Mouse (Mus musculus) hindbrain, embryonic 11.5 days (tissue): ENCODE data around the gene Ccr8. TPM values are rescaled to one million over a fixed set of nuclear protein-coding genes. Genes with fewer than 3 reads are reported as not detected.

Experiments used
- ATAC-seq: fragments of 200-750 bp; cut with Nextera tagmentation; 2 replicates; pipeline ENCODE4 v1.8.0; 2017; ENCODE audit warnings: mild to moderate bottlenecking, moderate TSS enrichment, moderate library complexity; ENCODE audit not compliant: low FRiP score
- DNase-seq: peaks from one replicate; pipeline ENCODE4 v3.0.0-alpha.2; 2015; ENCODE audit warnings: low spot score
- H3K27ac ChIP-seq: fragments of 300-500 bp; sonication (generic); 2 replicates; pipeline ENCODE4 v1.5.1; 2014; ENCODE audit warnings: mild to moderate bottlenecking, low read depth, low read length
- H3K27me3 ChIP-seq: fragments of 300-500 bp; sonication (generic); 2 replicates; pipeline ENCODE4 v1.6.1; 2014; ENCODE audit warnings: mild to moderate bottlenecking, low read length, moderate library complexity, mixed read lengths; ENCODE audit not compliant: control insufficient read depth, insufficient read depth
- H3K36me3 ChIP-seq: fragments of 300-500 bp; sonication (generic); 2 replicates; pipeline ENCODE4 v1.6.1; 2014; ENCODE audit warnings: mild to moderate bottlenecking, low read length, moderate library complexity, mixed read lengths; ENCODE audit not compliant: control insufficient read depth, insufficient read depth
- H3K4me1 ChIP-seq: fragments of 300-500 bp; sonication (generic); replicated peaks from 2 replicates; pipeline ENCODE4 v1.6.1; 2014; ENCODE audit warnings: low read length, mixed read lengths; ENCODE audit not compliant: control insufficient read depth, insufficient read depth
- H3K4me2 ChIP-seq: fragments of 300-500 bp; sonication (generic); replicated peaks from 2 replicates; pipeline ENCODE4 v1.6.1; 2014; ENCODE audit warnings: mild to moderate bottlenecking, low read depth, low read length
- H3K4me3 ChIP-seq: fragments of 300-500 bp; sonication (generic); 2 replicates; pipeline ENCODE4 v1.5.1; 2014; ENCODE audit warnings: low read depth, low read length
- H3K9ac ChIP-seq: fragments of 300-500 bp; sonication (generic); 2 replicates; pipeline ENCODE4 v1.6.1; 2014; ENCODE audit warnings: low read depth, low read length
- H3K9me3 ChIP-seq: fragments of 300-500 bp; sonication (generic); 2 replicates; pipeline ENCODE4 v1.6.1; 2016; ENCODE audit warnings: low read length; ENCODE audit not compliant: control insufficient read depth
- WGBS: fragments of 180-500 bp; shearing (Covaris S2); extraction: QIAGEN DNeasy Blood & Tissue Kit; methylation state at CpG from one replicate; pipeline ENCODE4 v1.1.7; 2014; 5-methylcytosine and 5-hydroxymethylcytosine counted together
- polyA plus RNA-seq: library from polyadenylated mRNA; unstranded; fragments of >200 nt; fragmentation: Nextera tagmentation; extraction: Ambion mirVana; gene quantifications from 2 replicates; pipeline ENCODE4 v1.2.1, GENCODE M21; 2014

Ccr8 gene
- polyA plus RNA-seq, result not detected in 2 replicates

DNA sequence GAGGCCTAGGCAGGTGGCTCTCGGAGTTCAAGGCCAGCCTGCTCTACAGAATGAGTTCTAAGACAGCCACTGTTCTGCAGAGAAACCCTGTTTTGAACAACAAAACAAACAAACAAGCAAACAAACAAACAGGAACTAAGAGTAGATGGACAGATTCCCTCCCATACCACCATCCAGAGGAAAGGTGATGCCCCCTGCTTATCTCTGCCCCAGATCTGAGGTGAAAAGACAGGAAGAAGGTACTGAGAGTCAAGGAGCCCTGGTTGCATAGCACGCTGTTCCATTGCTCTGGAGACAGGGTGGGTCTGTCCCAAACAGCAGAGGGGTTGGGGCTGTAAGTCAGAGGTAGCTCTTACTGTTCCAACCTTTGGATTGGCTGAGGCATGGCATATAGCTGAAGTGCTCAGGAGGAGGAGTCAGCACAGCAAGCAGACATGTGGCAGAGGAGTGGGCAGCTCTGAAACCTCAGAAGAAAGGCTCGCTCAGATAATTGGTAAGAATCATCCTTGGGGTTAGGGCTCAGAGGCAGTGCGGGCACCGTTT is at the start of gene Ccr8:
Gene Ccr8 (plus strand): TSS at position 419 of the 543 bp plus-strand sequence.
- Histone ChIP-seq H3K27ac (no peak within 1 kb of the TSS), H3K27me3 (no peaks in the 10 kb centered on the region), H3K9ac (no peak within 1 kb of the TSS), H3K4me1 (no peaks in the 10 kb centered on the region), H3K36me3 (no peaks in the 10 kb centered on the region), H3K4me2 (no peak within 1 kb of the TSS), H3K4me3 (no peak within 1 kb of the TSS), H3K9me3 (no peaks in the 10 kb centered on the region)
- DNase-seq (no peak), ATAC-seq (no peak)
- 81% methylated on average over 5 of the region's 5 CpGs for WGBS

DNA sequence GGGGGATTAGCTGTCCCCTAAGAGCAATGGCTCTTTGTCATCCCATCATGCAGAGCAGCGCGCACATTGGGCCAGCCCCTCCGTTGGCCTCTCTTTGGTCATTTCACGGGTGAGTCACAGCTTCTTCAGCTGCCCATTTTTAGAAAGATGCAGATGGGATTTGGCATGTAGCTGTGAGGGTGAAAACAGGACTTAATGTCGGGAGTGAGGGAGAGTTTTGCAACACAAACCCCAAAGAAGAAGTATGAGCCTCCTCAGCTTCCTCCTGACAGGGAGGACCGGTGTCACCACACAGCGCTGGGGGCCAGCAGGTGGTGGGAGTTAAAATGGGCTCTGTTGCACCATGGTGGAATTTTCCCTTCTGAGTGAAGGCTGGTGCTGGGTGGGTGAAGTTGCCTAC is 48.8 kb upstream of the Ccr8 start:
- Histone ChIP-seq H3K9ac (no peak overlapping the region), H3K27me3 (no peaks in the 10 kb centered on the region), H3K27ac (no peak overlapping the region), H3K4me1 (no peaks in the 10 kb centered on the region), H3K4me2 (no peak overlapping the region), H3K9me3 (no peaks in the 10 kb centered on the region), H3K36me3 (no peaks in the 10 kb centered on the region), H3K4me3 (no peak overlapping the region)
- ATAC-seq (no peak), DNase-seq (no peak)
- WGBS, result 87% methylated on average over 7 of the region's 7 CpGs

DNA sequence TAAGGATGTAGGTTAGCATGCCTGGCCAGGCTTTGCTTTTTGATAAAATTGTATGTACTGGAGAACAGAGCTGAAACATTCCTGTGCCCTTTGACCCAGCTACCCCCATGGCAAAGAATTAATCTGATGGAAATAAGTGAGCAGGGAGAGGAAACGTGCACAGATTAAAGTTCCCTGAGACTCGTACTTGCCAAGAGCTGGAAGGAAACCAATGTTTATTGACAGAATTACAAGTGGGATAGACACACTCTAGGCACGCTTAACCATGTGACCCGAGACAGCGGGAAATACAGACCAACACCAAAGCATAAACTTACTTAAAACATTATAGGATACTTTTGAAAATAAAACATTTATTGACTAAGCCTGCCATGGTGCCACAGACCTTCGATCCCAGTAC is 43.4 kb upstream of the Ccr8 start:
- Histone ChIP-seq H3K27me3 (no peaks in the 10 kb centered on the region), H3K4me2 (no peak overlapping the region), H3K4me1 (no peaks in the 10 kb centered on the region), H3K4me3 (no peak overlapping the region), H3K36me3 (no peaks in the 10 kb centered on the region), H3K9me3 (no peaks in the 10 kb centered on the region), H3K9ac (no peak overlapping the region), H3K27ac (no peak overlapping the region)
- 79% methylated on average over 6 of the region's 6 CpGs for WGBS
- DNase-seq (no peak), ATAC-seq (no peak)

DNA sequence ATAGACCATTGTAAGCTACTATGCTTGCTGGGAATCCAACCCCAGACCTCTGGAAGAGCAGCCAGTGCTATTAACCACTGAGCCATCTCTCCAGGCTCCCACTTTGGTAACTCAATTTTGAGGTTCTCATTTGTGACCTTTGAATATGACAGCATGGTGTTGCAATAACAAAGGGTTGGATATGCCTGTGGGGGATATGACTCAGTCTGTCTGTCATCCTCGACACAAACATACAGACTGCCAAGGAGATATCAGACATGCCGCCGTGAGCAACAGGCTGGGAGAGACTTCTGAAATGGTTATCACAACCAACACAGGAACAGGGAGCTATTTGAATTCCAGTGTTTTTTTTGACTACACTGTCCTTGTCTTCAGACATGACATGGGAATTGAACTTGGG is 42.5 kb upstream of the Ccr8 start:
- ATAC-seq (no peak), DNase-seq (no peak)
- no peaks in the 10 kb centered on the region for H3K27me3 ChIP-seq
- no peaks in the 10 kb centered on the region for H3K9me3 ChIP-seq
- no peak overlapping the region for H3K9ac ChIP-seq
- no peak overlapping the region for H3K27ac ChIP-seq
- 83% methylated on average over 3 of the region's 3 CpGs for WGBS
- no peak overlapping the region for H3K4me2 ChIP-seq
- no peak overlapping the region for H3K4me3 ChIP-seq
- H3K36me3 ChIP-seq, result no peaks in the 10 kb centered on the region
- no peaks in the 10 kb centered on the region for H3K4me1 ChIP-seq

DNA sequence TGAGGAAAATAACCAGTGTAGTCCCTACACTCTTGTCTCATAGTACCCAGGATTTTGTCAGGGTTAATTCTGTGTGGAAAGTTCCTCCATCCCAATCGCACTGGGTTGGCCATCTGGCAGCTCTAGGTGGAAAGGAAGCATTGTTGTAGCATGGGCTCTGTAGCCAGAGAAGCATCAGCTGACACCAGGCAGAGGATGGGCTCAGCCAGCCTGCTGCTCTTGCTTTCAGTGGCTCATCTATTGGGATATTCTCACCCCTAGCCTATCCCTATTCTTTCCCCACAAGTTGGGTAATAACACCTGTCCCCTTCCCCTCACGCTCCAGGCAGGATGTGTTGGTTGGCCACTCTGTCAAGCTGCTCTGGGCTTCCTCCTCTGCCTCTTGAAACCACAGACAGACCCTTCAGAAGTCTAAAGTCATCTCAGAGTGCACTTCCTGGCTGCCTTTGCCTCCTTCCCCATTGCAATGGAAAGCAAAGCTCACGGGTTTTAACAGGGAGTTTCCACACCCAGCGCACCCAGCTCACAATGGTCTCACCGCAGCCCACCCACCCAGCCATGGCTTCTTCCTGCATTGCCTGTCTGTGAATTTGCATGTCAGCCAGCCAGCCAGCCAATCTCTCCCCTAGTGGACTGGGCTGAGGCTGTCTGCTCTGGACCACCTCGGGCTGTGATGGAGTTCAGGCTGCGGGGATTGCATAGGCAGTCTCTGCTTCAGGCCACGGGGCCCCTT is 37.2 kb upstream of the Ccr8 start:
- Histone ChIP-seq H3K36me3 (no peaks in the 10 kb centered on the region), H3K4me3 (no peak overlapping the region), H3K9ac (no peak overlapping the region), H3K4me2 (no peak overlapping the region), H3K4me1 (no peaks in the 10 kb centered on the region), H3K9me3 (no peaks in the 10 kb centered on the region), H3K27me3 (no peaks in the 10 kb centered on the region), H3K27ac (no peak overlapping the region)
- ATAC-seq (no peak), DNase-seq (peak; percentile 40)
- WGBS, result 55% methylated on average over 8 of the region's 8 CpGs

DNA sequence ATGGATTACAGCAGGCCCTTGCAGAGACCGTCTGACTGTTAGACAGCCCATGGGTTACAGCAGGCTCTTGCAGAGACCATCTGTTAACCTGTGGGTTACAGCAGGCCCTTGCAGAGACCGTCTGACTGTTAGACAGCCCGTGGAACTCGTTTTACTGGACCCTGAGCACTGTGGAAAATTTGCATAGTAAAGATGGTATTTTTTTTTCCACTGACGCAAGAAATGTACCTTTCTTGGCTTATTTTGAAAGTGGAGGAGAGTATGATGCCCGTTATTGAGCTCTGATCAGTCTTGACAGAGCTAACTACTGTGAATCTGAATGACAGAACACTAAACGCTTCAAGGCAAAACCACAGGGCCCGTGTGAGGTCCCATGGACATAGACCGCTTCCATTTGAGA is 35.7 kb upstream of the Ccr8 start:
- no peak overlapping the region for H3K27ac ChIP-seq
- ATAC-seq (no peak), DNase-seq (no peak)
- no peaks in the 10 kb centered on the region for H3K36me3 ChIP-seq
- no peak overlapping the region for H3K4me2 ChIP-seq
- no peaks in the 10 kb centered on the region for H3K9me3 ChIP-seq
- H3K4me3 ChIP-seq, result no peak overlapping the region
- no peaks in the 10 kb centered on the region for H3K27me3 ChIP-seq
- H3K9ac ChIP-seq, result no peak overlapping the region
- WGBS, result 84% methylated on average over 9 of the region's 9 CpGs
- H3K4me1 ChIP-seq, result no peaks in the 10 kb centered on the region

DNA sequence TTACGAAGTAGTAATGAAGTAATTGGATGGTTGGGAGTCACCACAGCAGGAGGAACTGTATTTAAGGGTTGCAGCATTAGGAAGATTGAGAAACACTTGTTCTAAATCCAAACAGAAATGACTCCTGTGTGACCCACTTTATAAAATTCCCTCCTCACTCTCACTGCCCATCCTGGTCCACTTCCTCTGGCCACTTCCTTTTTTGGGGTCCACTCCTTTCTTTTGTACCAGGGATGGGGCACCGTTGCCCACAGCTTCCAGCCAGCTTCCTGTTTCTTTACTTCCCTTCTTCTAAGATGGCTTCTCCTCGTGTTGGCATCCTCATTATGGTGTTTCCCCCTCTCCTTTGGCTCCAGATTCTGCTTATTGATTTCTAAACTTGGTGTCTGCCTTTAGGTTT is 33.2 kb upstream of the Ccr8 start:
- 83% methylated on average over 3 of the region's 3 CpGs for WGBS

DNA sequence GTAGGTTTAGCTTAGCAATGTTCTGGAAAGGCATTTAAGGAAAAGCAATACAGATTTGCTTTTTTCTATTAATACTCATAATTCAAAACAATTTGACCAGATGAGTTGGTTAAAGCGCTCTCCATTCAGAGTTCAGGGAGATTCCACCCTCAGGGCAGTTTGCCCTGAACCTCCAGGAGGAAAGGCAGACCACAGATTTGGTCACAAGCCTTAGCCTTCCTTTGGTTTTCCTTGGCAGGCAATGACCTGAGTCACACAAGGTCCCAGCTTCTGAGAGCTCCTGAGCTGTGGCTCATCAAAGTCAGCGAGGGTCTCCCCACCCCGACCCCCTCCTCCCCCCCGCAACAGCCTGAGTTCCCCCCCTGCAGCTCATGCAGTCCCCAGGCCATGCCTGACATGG is 27.6 kb upstream of the Ccr8 start:
- DNase-seq (no peak), ATAC-seq (no peak)
- H3K27ac ChIP-seq, result no peak overlapping the region
- H3K9me3 ChIP-seq, result no peaks in the 10 kb centered on the region
- no peaks in the 10 kb centered on the region for H3K27me3 ChIP-seq
- WGBS, result 76% methylated on average over 4 of the region's 4 CpGs
- H3K9ac ChIP-seq, result no peak overlapping the region
- no peak overlapping the region for H3K4me2 ChIP-seq
- no peaks in the 10 kb centered on the region for H3K4me1 ChIP-seq
- H3K4me3 ChIP-seq, result no peak overlapping the region
- no peaks in the 10 kb centered on the region for H3K36me3 ChIP-seq

More for the DNA sequence above, 33.2 kb upstream of the Ccr8 start:
- ATAC-seq (no peak), DNase-seq (no peak)
- Histone ChIP-seq H3K4me3 (no peak overlapping the region), H3K27ac (no peak overlapping the region), H3K36me3 (no peaks in the 10 kb centered on the region), H3K4me2 (no peak overlapping the region), H3K4me1 (no peaks in the 10 kb centered on the region), H3K9me3 (no peaks in the 10 kb centered on the region), H3K27me3 (no peaks in the 10 kb centered on the region), H3K9ac (no peak overlapping the region)

DNA sequence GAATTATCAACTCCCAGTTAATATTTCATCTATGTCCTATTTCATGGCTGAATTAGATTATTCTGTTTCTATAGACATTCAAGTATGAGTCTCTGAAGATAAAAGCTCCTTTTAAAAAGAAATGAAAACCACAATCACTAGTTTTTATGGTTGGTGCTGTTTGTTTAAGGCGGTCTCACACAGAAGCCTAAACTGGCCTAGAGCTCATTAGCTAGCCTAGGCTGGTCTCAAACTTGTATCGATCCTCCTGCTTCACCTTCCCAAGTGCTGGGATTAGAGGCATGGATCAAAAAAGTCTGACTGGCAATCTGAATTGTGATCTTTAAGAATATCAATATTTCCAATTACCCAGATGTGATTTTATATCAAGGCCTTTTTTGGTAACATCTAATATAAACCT is 24.3 kb upstream of the Ccr8 start:
- no peak overlapping the region for H3K9ac ChIP-seq
- H3K4me3 ChIP-seq, result no peak overlapping the region
- no peak for ATAC-seq
- H3K27me3 ChIP-seq, result no peaks in the 10 kb centered on the region
- no peaks in the 10 kb centered on the region for H3K36me3 ChIP-seq
- H3K4me2 ChIP-seq, result no peak overlapping the region
- no peaks in the 10 kb centered on the region for H3K4me1 ChIP-seq
- H3K27ac ChIP-seq, result no peak overlapping the region
- no peaks in the 10 kb centered on the region for H3K9me3 ChIP-seq
- 92% methylated on average over 2 of the region's 2 CpGs for WGBS
- no peak for DNase-seq
